Mouse (Mus musculus): ENCODE measurements around the gene AI467606. TPM values are rescaled to one million over a fixed set of nuclear protein-coding genes. Genes with fewer than 3 reads are reported as not detected.

Gene AI467606
- total and polyA plus RNA-seq, 2 experiments: 0.28 to 1.2 TPM

- 67% methylated on average over 2 of the region's 2 CpGs for WGBS
- H3K4me3 ChIP-seq (ENCODE audit: insufficient read depth, low read depth, low read length): no peak overlapping the region
- H3K36me3 ChIP-seq (ENCODE audit: control insufficient read depth, insufficient read depth, low read length): no peaks in the 10 kb centered on the region
- no peaks in the 10 kb centered on the region for H3K79me2 ChIP-seq (ENCODE audit: control insufficient read depth, insufficient read depth, low read length)
- H3K4me1 ChIP-seq (ENCODE audit: control insufficient read depth, insufficient read depth, low read length): no peaks in the 10 kb centered on the region
- no peaks in the 10 kb centered on the region for H3K27me3 ChIP-seq (ENCODE audit: control insufficient read depth, insufficient read depth, low read length)
- H3K9ac ChIP-seq (ENCODE audit: low read depth, low read length): no peak overlapping the region
- TF ChIP-seq CTCF (IDR thresholded peaks at IDR 0.05; ENCODE audit: low read depth, low read length) (no peak), POLR2A (IDR thresholded peaks at IDR 0.05; ENCODE audit: extremely low read depth, insufficient read depth, low read length) (no peak)
- no peak overlapping the region for H3K27ac ChIP-seq (replicated peaks; ENCODE audit: insufficient read depth, low read depth, low read length)
- no peak for DNase-seq (ENCODE audit: extremely low read depth, low read depth, low spot score)
Observed at GRCm38 (mm10) chr7:127142214-127142613, 51.1 kb downstream of the AI467606 start.

- 91% methylated on average over 4 of the region's 4 CpGs for WGBS
- H3K4me3 ChIP-seq (ENCODE audit: insufficient read depth, low read depth, low read length): no peak overlapping the region
- DNase-seq (ENCODE audit: extremely low read depth, low read depth, low spot score): no peak
- no peaks in the 10 kb centered on the region for H3K27me3 ChIP-seq (ENCODE audit: control insufficient read depth, insufficient read depth, low read length)
- H3K9ac ChIP-seq (ENCODE audit: low read depth, low read length): no peak overlapping the region
- no peaks in the 10 kb centered on the region for H3K36me3 ChIP-seq (ENCODE audit: control insufficient read depth, insufficient read depth, low read length)
- H3K79me2 ChIP-seq (ENCODE audit: control insufficient read depth, insufficient read depth, low read length): no peaks in the 10 kb centered on the region
- H3K4me1 ChIP-seq (ENCODE audit: control insufficient read depth, insufficient read depth, low read length): 0 out of 2 replicates have a peak, but pooled peaks cover 2% of the 10 kb centered on the region
- H3K27ac ChIP-seq (replicated peaks; ENCODE audit: insufficient read depth, low read depth, low read length): no peak overlapping the region
- no peak for TF ChIP-seq POLR2A (IDR thresholded peaks at IDR 0.05; ENCODE audit: extremely low read depth, insufficient read depth, low read length)
- no peak for TF ChIP-seq CTCF (IDR thresholded peaks at IDR 0.05; ENCODE audit: low read depth, low read length)
Observed at GRCm38 (mm10) chr7:127142666-127143065, 51.5 kb downstream of the AI467606 start.

Other genes with a start within 250 kb of the AI467606 start
- gene Doc2a, start 243.9 kb upstream of the AI467606 start, total RNA-seq (2014; rRNA removed): not detected in 2 replicates
- gene Doc2a, start 243.9 kb upstream of the AI467606 start, polyA plus RNA-seq (2012; rRNA removed): not detected in 2 replicates
- gene Hirip3, start 229.4 kb upstream of the AI467606 start, total RNA-seq (2014; rRNA removed): 1.0 and 1.5 TPM in 2 replicates
- 1.00 and 2.4 TPM in 2 replicates for gene Hirip3, start 229.4 kb upstream of the AI467606 start, polyA plus RNA-seq (2012; rRNA removed)
- 2.5 and 4.8 TPM in 2 replicates for gene Ino80e, start 229.0 kb upstream of the AI467606 start, total RNA-seq (2014; rRNA removed)
- gene Ino80e, start 229.0 kb upstream of the AI467606 start, polyA plus RNA-seq (2012; rRNA removed): 16.3 and 18.5 TPM in 2 replicates
- gene Taok2, start 206.7 kb upstream of the AI467606 start, total RNA-seq (2014; rRNA removed): 20.5 and 21.7 TPM in 2 replicates
- 28.5 and 42.7 TPM in 2 replicates for gene Taok2, start 206.7 kb upstream of the AI467606 start, polyA plus RNA-seq (2012; rRNA removed)
- gene Tmem219, start 168.4 kb upstream of the AI467606 start, total RNA-seq (2014; rRNA removed): 78.4 and 98.6 TPM in 2 replicates
- 94.9 and 120 TPM in 2 replicates for gene Tmem219, start 168.4 kb upstream of the AI467606 start, polyA plus RNA-seq (2012; rRNA removed)
- gene Kctd13, start 162.5 kb upstream of the AI467606 start, total RNA-seq (2014; rRNA removed): 2.1 and 3.4 TPM in 2 replicates
- 5.8 and 7.6 TPM in 2 replicates for gene Kctd13, start 162.5 kb upstream of the AI467606 start, polyA plus RNA-seq (2012; rRNA removed)
- gene Asphd1, start 141.8 kb upstream of the AI467606 start, total RNA-seq (2014; rRNA removed): not detected in 2 replicates
- gene Asphd1, start 141.8 kb upstream of the AI467606 start, polyA plus RNA-seq (2012; rRNA removed): not detected in 2 replicates
- gene Sez6l2, start 140.8 kb upstream of the AI467606 start, total RNA-seq (2014; rRNA removed): 0.20 and 0.28 TPM in 2 replicates
- gene Sez6l2, start 140.8 kb upstream of the AI467606 start, polyA plus RNA-seq (2012; rRNA removed): 0.31 and 0.60 TPM in 2 replicates
- gene Cdipt, start 115.4 kb upstream of the AI467606 start, total RNA-seq (2014; rRNA removed): 41.2 and 42.8 TPM in 2 replicates
- 137 and 141 TPM in 2 replicates for gene Cdipt, start 115.4 kb upstream of the AI467606 start, polyA plus RNA-seq (2012; rRNA removed)
- 0.09 TPM in 1 of 2 replicates, not detected in the other for gene Cdiptos, start 115.3 kb upstream of the AI467606 start, total RNA-seq (2014; rRNA removed)
- gene Cdiptos, start 115.3 kb upstream of the AI467606 start, polyA plus RNA-seq (2012; rRNA removed): 0.20 and 0.23 TPM in 2 replicates
- gene Mvp, start 76.7 kb upstream of the AI467606 start, total RNA-seq (2014; rRNA removed): 23.4 and 28.5 TPM in 2 replicates
- 26.3 and 39.4 TPM in 2 replicates for gene Mvp, start 76.7 kb upstream of the AI467606 start, polyA plus RNA-seq (2012; rRNA removed)
- gene Pagr1b, start 74.9 kb upstream of the AI467606 start, total RNA-seq (2014; rRNA removed): 0.74 TPM in 1 of 2 replicates, not detected in the other
- 0.49 TPM in 1 of 2 replicates, not detected in the other for gene Pagr1b, start 74.9 kb upstream of the AI467606 start, polyA plus RNA-seq (2012; rRNA removed)
- gene Pagr1a, start 74.0 kb upstream of the AI467606 start, total RNA-seq (2014; rRNA removed): 4.9 and 6.7 TPM in 2 replicates
- gene Pagr1a, start 74.0 kb upstream of the AI467606 start, polyA plus RNA-seq (2012; rRNA removed): 2.6 and 4.2 TPM in 2 replicates
- gene Gm42742, start 70.3 kb upstream of the AI467606 start, total RNA-seq (2014; rRNA removed): 9.5 and 10.7 TPM in 2 replicates
- gene Gm42742, start 70.3 kb upstream of the AI467606 start, polyA plus RNA-seq (2012; rRNA removed): 11.2 and 12.7 TPM in 2 replicates
- gene Prrt2, start 70.1 kb upstream of the AI467606 start, total RNA-seq (2014; rRNA removed): not detected in 2 replicates
- 0.75 TPM in 1 of 2 replicates, not detected in the other for gene Prrt2, start 70.1 kb upstream of the AI467606 start, polyA plus RNA-seq (2012; rRNA removed)
- gene Maz, start 64.3 kb upstream of the AI467606 start, total RNA-seq (2014; rRNA removed): 8.9 and 16.4 TPM in 2 replicates
- gene Maz, start 64.3 kb upstream of the AI467606 start, polyA plus RNA-seq (2012; rRNA removed): 74.6 and 81.9 TPM in 2 replicates
- 0.37 and 1.3 TPM in 2 replicates for gene Kif22, start 48.9 kb upstream of the AI467606 start, total RNA-seq (2014; rRNA removed)
- gene Kif22, start 48.9 kb upstream of the AI467606 start, polyA plus RNA-seq (2012; rRNA removed): 0.44 and 0.75 TPM in 2 replicates
- 11.2 and 47.8 TPM in 2 replicates for gene Zg16, start 4.0 kb upstream of the AI467606 start, total RNA-seq (2014; rRNA removed)
- gene Zg16, start 4.0 kb upstream of the AI467606 start, polyA plus RNA-seq (2012; rRNA removed): 1.2 and 2.3 TPM in 2 replicates
- 116 and 129 TPM in 2 replicates for gene Qprt, start 30.9 kb downstream of the AI467606 start, total RNA-seq (2014; rRNA removed)
- gene Qprt, start 30.9 kb downstream of the AI467606 start, polyA plus RNA-seq (2012; rRNA removed): 196 and 210 TPM in 2 replicates
- gene Spn, start 46.5 kb downstream of the AI467606 start, total RNA-seq (2014; rRNA removed): 0.27 and 0.28 TPM in 2 replicates
- gene Spn, start 46.5 kb downstream of the AI467606 start, polyA plus RNA-seq (2012; rRNA removed): 0.54 and 0.88 TPM in 2 replicates
- 12.4 and 12.6 TPM in 2 replicates for gene Cd2bp2, start 104.7 kb downstream of the AI467606 start, total RNA-seq (2014; rRNA removed)
- 10.1 and 11.8 TPM in 2 replicates for gene Cd2bp2, start 104.7 kb downstream of the AI467606 start, polyA plus RNA-seq (2012; rRNA removed)
- gene Tbc1d10b, start 117.1 kb downstream of the AI467606 start, total RNA-seq (2014; rRNA removed): 5.3 and 7.0 TPM in 2 replicates
- 7.3 and 9.5 TPM in 2 replicates for gene Tbc1d10b, start 117.1 kb downstream of the AI467606 start, polyA plus RNA-seq (2012; rRNA removed)
- gene Mylpf, start 117.5 kb downstream of the AI467606 start, total RNA-seq (2014; rRNA removed): 1.5 and 8.6 TPM in 2 replicates
- 0.71 and 0.93 TPM in 2 replicates for gene Mylpf, start 117.5 kb downstream of the AI467606 start, polyA plus RNA-seq (2012; rRNA removed)
- 2.3 and 2.9 TPM in 2 replicates for gene Zfp553, start 141.7 kb downstream of the AI467606 start, total RNA-seq (2014; rRNA removed)
- 3.5 and 4.5 TPM in 2 replicates for gene Zfp553, start 141.7 kb downstream of the AI467606 start, polyA plus RNA-seq (2012; rRNA removed)
- 1.4 and 1.5 TPM in 2 replicates for gene Sept1, start 141.8 kb downstream of the AI467606 start, total RNA-seq (2014; rRNA removed)
- gene Sept1, start 141.8 kb downstream of the AI467606 start, polyA plus RNA-seq (2012; rRNA removed): 3.5 and 4.0 TPM in 2 replicates
- gene Zfp771, start 152.9 kb downstream of the AI467606 start, total RNA-seq (2014; rRNA removed): 19.6 and 30.1 TPM in 2 replicates
- gene Zfp771, start 152.9 kb downstream of the AI467606 start, polyA plus RNA-seq (2012; rRNA removed): 52.8 and 57.7 TPM in 2 replicates
- gene Dctpp1, start 169.3 kb downstream of the AI467606 start, total RNA-seq (2014; rRNA removed): 61.5 and 70.2 TPM in 2 replicates
- 70.7 and 73.4 TPM in 2 replicates for gene Dctpp1, start 169.3 kb downstream of the AI467606 start, polyA plus RNA-seq (2012; rRNA removed)
- gene Sephs2, start 182.7 kb downstream of the AI467606 start, total RNA-seq (2014; rRNA removed): 939 and 948 TPM in 2 replicates
- gene Sephs2, start 182.7 kb downstream of the AI467606 start, polyA plus RNA-seq (2012; rRNA removed): 388 and 524 TPM in 2 replicates
- 4.3 and 5.2 TPM in 2 replicates for gene Itgal, start 204.9 kb downstream of the AI467606 start, total RNA-seq (2014; rRNA removed)
- 3.9 and 6.8 TPM in 2 replicates for gene Itgal, start 204.9 kb downstream of the AI467606 start, polyA plus RNA-seq (2012; rRNA removed)

Measured in liver, adult 2 months (tissue).